Mouse (Mus musculus) liver, embryonic 14.5 days (tissue): ENCODE data around the gene Ripply3.

ENCODE experiments used
- CTCF ChIP-seq: IDR thresholded peaks from 2 replicates; pipeline ENCODE4 v1.5.1; 2016; ENCODE audit warnings: antibody characterized with exemption, low read depth, control low read depth
- EP300 ChIP-seq: IDR thresholded peaks from 2 replicates; pipeline ENCODE4 v1.6.1; 2016; ENCODE audit warnings: antibody characterized with exemption, low read depth

- TF ChIP-seq CTCF (no peak), EP300 (no peak)
Measured at GRCm38 (mm10) chr16:94354450-94354849, 26.2 kb downstream of the Ripply3 start.
